Mouse (Mus musculus) heart, postnatal 0 days (tissue): ENCODE measurements around the gene Ubr2. TPM values are rescaled to one million over a fixed set of nuclear protein-coding genes. Genes with fewer than 3 reads are reported as not detected.

ENCODE experiments used
- ATAC-seq: fragments of 200-750 bp; cut with Nextera tagmentation; 2 replicates; pipeline ENCODE4 v1.8.0; 2017; ENCODE audit warnings: low read depth, moderate number of reproducible peaks, moderate library complexity; ENCODE audit not compliant: insufficient read depth
- DNase-seq: peaks from one replicate; pipeline ENCODE4 v3.0.0-alpha.2; 2016; ENCODE audit warnings: low spot score
- H3K27ac ChIP-seq: fragments of 300-500 bp; sonication (generic); 2 replicates; pipeline ENCODE4 v1.5.1; 2014; ENCODE audit warnings: low read depth, mild to moderate bottlenecking
- H3K27me3 ChIP-seq: fragments of 300-500 bp; sonication (generic); 2 replicates; pipeline ENCODE4 v1.6.1; 2014; ENCODE audit warnings: low read length, mixed read lengths; ENCODE audit not compliant: control insufficient read depth, insufficient read depth
- H3K36me3 ChIP-seq: fragments of 300-500 bp; sonication (generic); replicated peaks from 2 replicates; pipeline ENCODE4 v1.6.1; 2014; ENCODE audit warnings: low read length, mixed read lengths; ENCODE audit not compliant: control insufficient read depth, insufficient read depth
- H3K4me1 ChIP-seq: fragments of 300-500 bp; sonication (generic); 2 replicates; pipeline ENCODE4 v1.6.1; 2014; ENCODE audit warnings: antibody characterized with exemption; ENCODE audit not compliant: control insufficient read depth, insufficient read depth
- H3K4me2 ChIP-seq: fragments of 300-500 bp; sonication (generic); 2 replicates; pipeline ENCODE4 v1.6.1; 2014; ENCODE audit warnings: low read depth, mild to moderate bottlenecking, low read length, moderate library complexity
- H3K4me3 ChIP-seq: fragments of 300-500 bp; sonication (generic); 2 replicates; pipeline ENCODE4 v1.5.1; 2014; ENCODE audit warnings: low read depth, low read length
- H3K9ac ChIP-seq: fragments of 300-500 bp; sonication (generic); replicated peaks from 2 replicates; pipeline ENCODE4 v1.6.1; 2014; ENCODE audit warnings: low read depth, low read length, mixed read lengths
- H3K9me3 ChIP-seq: fragments of 300-500 bp; sonication (generic); replicated peaks from 2 replicates; pipeline ENCODE4 v1.6.1; 2016; ENCODE audit warnings: low read length; ENCODE audit not compliant: control insufficient read depth
- CTCF ChIP-seq: IDR thresholded peaks from 2 replicates; pipeline ENCODE4 v1.5.1; 2016; ENCODE audit warnings: antibody characterized with exemption, control low read depth, low read depth
- EP300 ChIP-seq: IDR thresholded peaks from 2 replicates; pipeline ENCODE4 v1.6.1; 2016; ENCODE audit warnings: antibody characterized with exemption, low read depth
- WGBS: fragments of 180-500 bp; shearing (Covaris S2); extraction: QIAGEN DNeasy Blood & Tissue Kit; methylation state at CpG from one replicate; pipeline ENCODE4 v1.1.7; 2014; 5-methylcytosine and 5-hydroxymethylcytosine counted together
- polyA plus RNA-seq: library from polyadenylated mRNA; unstranded; fragments of >200 nt; fragmentation: Nextera tagmentation; extraction: Ambion mirVana; gene quantifications from 2 replicates; pipeline ENCODE4 v1.2.1, GENCODE M21; 2015
- total RNA-seq: library from RNA; depleted of rRNA; stranded (reverse); fragments of >200 nt; gene quantifications from 2 replicates; pipeline ENCODE4 v1.2.3, GENCODE M21; 2014; ENCODE audit warnings: low replicate concordance

Gene Ubr2
- total and polyA plus RNA-seq, 2 experiments from 2014 or later: 10.8 to 37.4 TPM

DNA sequence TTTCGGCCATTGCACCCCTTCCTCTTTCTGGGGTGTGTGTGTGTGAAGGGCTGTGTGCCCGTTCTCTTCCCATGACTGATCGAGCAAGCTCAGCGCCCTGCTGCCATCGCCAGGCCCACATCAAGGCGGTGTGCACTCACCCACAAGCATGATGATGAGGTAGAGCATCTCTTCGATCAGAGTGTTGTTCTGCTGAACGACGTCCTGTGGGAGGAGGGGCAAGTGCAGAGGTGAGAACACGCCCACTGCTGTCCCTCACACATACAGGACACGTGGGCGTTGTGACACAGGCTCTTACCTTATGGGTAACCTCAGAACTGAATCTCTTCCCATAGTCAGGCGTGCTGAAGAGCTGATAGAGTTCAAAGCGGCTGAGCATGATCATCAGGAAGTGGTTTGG, 43.5 kb downstream of the Ubr2 start:
- H3K4me2 ChIP-seq: no peak overlapping the region

DNA sequence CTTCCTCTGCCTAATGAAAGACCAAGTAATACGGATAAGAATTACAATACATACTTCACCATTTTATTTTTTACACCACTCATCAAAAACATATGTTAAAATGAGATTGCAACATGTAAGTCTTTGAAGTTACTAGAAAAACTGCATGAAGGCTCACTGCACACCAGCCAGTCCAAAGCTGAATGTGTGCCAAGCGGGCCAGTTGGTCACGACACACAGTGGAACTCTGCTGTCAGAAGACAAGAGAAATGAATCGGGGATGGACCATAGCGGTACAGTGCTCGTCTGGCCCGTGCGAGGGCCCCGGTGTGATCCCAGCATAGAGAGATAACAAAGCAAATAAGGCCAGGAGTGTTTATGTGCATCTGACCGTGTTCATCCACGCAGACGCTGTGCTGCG, 47.2 kb downstream of the Ubr2 start:
- no peak for TF ChIP-seq CTCF
- TF ChIP-seq EP300: no peak
- peaks cover 10% of the 10 kb centered on the region; the same call in 1 of the 2 replicates for H3K4me1 ChIP-seq
- ATAC-seq: no peak
- DNase-seq: no peak
- 87% methylated on average over 13 of the region's 13 CpGs for WGBS
- no peak overlapping the region for H3K4me3 ChIP-seq
- H3K9ac ChIP-seq: no peak overlapping the region
- no peaks in the 10 kb centered on the region for H3K27me3 ChIP-seq
- no peaks in the 10 kb centered on the region for H3K9me3 ChIP-seq
- H3K4me2 ChIP-seq: no peak overlapping the region
- H3K36me3 ChIP-seq: peaks cover 98% of the 10 kb centered on the region
- H3K27ac ChIP-seq: no peak overlapping the region

More for the DNA sequence above, 43.5 kb downstream of the Ubr2 start:
- no peak overlapping the region for H3K4me3 ChIP-seq
- H3K36me3 ChIP-seq: peaks cover 99% of the 10 kb centered on the region
- no peak overlapping the region for H3K9ac ChIP-seq
- H3K27me3 ChIP-seq: no peaks in the 10 kb centered on the region
- H3K9me3 ChIP-seq: no peaks in the 10 kb centered on the region
- WGBS: 82% methylated on average over 14 of the region's 14 CpGs
- ATAC-seq: no peak
- no peak for DNase-seq
- H3K4me1 ChIP-seq: no peaks in the 10 kb centered on the region
- TF ChIP-seq EP300: no peak
- TF ChIP-seq CTCF: no peak
- no peak overlapping the region for H3K27ac ChIP-seq

DNA sequence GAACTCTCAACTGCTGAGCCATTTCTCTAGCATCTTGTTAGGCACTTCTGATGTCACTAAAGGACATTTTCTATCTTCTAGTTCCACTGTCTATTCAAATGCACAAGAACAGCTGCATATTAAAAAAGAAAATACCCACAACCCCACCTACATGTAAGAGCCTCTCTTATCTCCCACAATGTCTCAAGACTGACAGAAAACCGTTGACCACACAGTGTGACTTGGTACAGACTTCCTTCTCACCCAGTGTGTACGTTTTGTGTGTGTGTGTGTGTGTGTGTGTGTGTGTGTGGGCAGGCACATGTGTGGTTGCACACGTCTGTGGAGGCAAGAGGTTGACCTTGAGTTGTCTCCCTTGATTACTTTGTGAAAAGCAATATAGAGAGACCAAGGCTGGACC, 48.2 kb downstream of the Ubr2 start:
- Histone ChIP-seq H3K4me3 (no peak overlapping the region), H3K36me3 (peaks cover 98% of the 10 kb centered on the region), H3K9me3 (no peaks in the 10 kb centered on the region), H3K9ac (no peak overlapping the region), H3K4me1 (peaks cover 10% of the 10 kb centered on the region; the same call in 1 of the 2 replicates), H3K27ac (no peak overlapping the region), H3K27me3 (no peaks in the 10 kb centered on the region), H3K4me2 (no peak overlapping the region)
- ATAC-seq (no peak), DNase-seq (no peak)
- 50% methylated on average over 3 of the region's 3 CpGs for WGBS
- TF ChIP-seq EP300 (no peak), CTCF (no peak)

DNA sequence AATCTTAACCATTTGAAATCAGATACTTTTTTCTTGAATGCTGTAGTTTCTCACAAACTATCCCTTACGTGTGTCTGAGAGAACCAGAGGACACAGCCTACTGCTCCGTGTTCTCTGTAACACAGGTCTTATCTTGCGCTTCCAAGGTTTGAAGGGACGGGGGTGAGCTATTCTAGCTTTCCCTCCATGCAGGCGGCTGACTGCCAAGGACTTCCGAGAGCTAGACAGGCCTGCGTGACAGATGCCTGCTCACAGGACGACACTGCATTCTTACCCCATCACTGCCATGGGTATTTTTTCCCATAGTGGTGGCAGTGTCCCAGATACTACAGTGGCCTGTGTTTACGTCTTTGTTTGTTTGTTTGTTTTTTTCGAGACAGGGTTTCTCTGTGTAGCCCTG, 50.1 kb downstream of the Ubr2 start:
- peak; percentile 88 for ATAC-seq
- H3K27me3 ChIP-seq: no peaks in the 10 kb centered on the region
- peak; percentile 79 for DNase-seq

DNA sequence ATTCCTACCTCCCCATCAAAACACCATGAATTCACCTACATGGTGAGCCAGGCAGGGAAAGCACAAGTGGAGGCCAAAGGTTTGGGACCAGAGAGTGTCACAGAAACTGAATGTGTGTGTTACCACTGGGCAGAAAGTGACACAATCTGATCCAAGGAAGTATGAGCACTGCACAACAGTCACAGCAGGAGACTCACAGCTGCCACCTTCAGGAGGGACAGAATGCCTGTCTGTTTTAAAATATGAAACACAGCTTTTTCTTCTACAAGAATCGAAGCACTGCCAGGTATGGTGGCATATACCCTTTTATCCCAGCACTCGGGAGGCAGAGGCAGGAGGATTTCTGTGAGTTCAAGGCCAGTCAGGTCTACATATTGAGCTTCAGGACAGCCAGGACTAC, 52.3 kb downstream of the Ubr2 start:
- Histone ChIP-seq H3K9ac (no peak overlapping the region), H3K27ac (no peak overlapping the region), H3K36me3 (peaks cover 98% of the 10 kb centered on the region), H3K27me3 (no peaks in the 10 kb centered on the region), H3K4me2 (no peak overlapping the region), H3K4me3 (no peak overlapping the region), H3K4me1 (peaks cover 10% of the 10 kb centered on the region; the same call in 1 of the 2 replicates), H3K9me3 (no peaks in the 10 kb centered on the region)
- no peak for TF ChIP-seq EP300
- peak; percentile 29; the same call in 1 of the 2 replicates for TF ChIP-seq CTCF
- 83% methylated on average over 2 of the region's 2 CpGs for WGBS
- ATAC-seq: no peak
- no peak for DNase-seq

More for the DNA sequence above, 50.1 kb downstream of the Ubr2 start:
- no peak overlapping the region for H3K9ac ChIP-seq
- peaks cover 10% of the 10 kb centered on the region; the same call in 1 of the 2 replicates for H3K4me1 ChIP-seq
- no peak for TF ChIP-seq EP300
- TF ChIP-seq CTCF: no peak
- WGBS: 47% methylated on average over 10 of the region's 10 CpGs
- no peak overlapping the region for H3K4me2 ChIP-seq
- no peaks in the 10 kb centered on the region for H3K9me3 ChIP-seq
- no peak overlapping the region for H3K4me3 ChIP-seq
- H3K27ac ChIP-seq: peak overlapping the region; percentile 78
- H3K36me3 ChIP-seq: peaks cover 98% of the 10 kb centered on the region

DNA sequence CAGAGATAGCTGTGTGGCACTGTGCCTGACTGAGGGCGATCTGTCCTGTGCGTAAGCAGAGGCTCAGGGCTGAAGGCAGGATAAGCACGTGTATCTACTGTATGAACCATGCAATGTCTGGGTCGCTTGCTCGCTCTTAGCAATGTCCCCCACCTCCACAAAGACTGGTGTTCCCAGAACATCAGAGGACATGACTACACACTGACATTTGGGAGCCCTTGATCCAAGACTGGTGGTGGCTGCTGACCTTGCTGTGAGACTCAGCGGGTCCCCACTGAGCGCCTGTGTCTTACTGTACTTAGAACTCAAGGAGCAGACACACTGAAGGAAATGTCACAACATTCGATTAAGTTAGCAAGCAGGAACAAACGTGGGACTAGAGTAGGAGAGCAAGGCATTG, 64.1 kb downstream of the Ubr2 start:
- TF ChIP-seq CTCF (no peak), EP300 (no peak)
- no peak for DNase-seq
- no peak for ATAC-seq

More for the DNA sequence above, 64.1 kb downstream of the Ubr2 start:
- Histone ChIP-seq H3K4me1 (no peaks in the 10 kb centered on the region), H3K4me2 (no peak overlapping the region), H3K36me3 (peaks cover 85% of the 10 kb centered on the region), H3K27me3 (no peaks in the 10 kb centered on the region), H3K9me3 (no peaks in the 10 kb centered on the region), H3K9ac (no peak overlapping the region), H3K27ac (no peak overlapping the region), H3K4me3 (no peak overlapping the region)
- WGBS: 87% methylated on average over 9 of the region's 9 CpGs
